Mouse (Mus musculus): ENCODE results near the gene Slc22a13.
"Not testable (repeated sequence)": the region's sequence is repeated elsewhere in the genome, so short reads cannot be mapped to it uniquely, and the experiment has no call there.

Slc22a13 gene

DNA sequence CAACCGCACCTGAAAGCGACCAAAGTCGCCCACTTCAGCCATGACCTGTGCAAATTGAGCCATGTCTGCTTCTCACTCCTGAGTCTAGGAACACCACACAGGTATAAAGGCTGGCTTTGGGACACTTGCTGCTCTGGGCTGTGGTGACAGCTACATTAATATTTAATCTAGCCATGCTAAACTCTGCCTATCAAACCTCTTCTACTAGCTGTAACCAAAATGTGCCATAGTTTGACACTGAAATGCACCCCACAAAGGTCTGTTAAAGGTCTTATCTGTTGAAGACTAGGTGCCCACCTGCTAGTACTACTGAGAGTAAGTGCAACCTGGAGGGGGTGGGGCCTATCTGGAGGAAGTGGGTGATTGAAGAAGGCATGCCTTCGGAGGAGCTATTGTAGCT lies at the start of gene Slc22a13:
TSS of gene Slc22a13 (minus strand) at position 101 of the 400 bp plus-strand sequence.
- DNase-seq (ENCODE audit: extremely low spot score, low spot score), result no peak

GRCm38 (mm10) chr9:119258128-119258527 lies 49.2 kb upstream of the Slc22a13 start:
- DNase-seq (ENCODE audit: extremely low spot score, low spot score), result no peak

- no peak for DNase-seq (ENCODE audit: extremely low spot score, low spot score)
Observed at GRCm38 (mm10) chr9:119256161-119256560, 47.3 kb upstream of the Slc22a13 start.

DNA sequence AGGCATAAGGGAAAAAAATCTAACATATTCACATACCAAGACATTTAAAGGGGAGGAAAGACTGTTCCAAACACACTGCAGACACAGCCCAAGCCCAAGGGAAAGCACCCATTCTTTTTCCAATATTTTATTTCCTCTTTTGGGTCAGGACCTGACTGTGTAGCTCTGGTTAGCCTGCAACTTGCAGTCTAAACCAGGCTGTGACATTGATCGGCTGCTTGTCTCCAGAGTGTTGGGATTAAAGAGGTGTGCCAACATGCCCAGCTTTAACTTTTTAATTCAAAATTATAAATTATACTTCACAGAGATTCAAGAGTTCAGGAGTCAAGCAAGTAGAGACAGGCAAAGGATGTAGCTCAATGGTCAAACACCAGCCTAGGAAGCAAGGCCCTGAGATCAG lies 46.2 kb upstream of the Slc22a13 start:
- no peak for DNase-seq (ENCODE audit: extremely low spot score, low spot score)

DNA sequence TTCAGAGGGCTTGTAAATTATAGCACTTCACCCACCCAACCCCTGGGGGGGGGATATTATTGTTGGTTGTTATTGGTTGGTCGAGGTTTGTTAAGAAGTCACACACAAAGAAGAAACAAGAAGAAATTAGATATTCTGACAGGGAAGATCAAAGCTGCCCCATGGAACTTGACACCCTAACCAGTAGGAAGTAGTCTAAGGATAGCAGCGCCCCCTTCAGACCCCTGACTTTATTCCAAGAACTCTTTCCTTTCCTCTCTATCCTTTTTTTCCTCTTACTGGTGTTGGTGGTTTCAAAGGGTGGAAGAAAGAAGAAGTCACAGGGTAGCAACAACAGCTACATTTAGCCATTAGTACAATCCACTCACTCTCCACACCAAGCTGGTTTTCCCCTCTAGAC lies 45.3 kb upstream of the Slc22a13 start:
- DNase-seq (ENCODE audit: extremely low spot score, low spot score), result no peak

- no peak for DNase-seq (ENCODE audit: extremely low spot score, low spot score)
Observed at GRCm38 (mm10) chr9:119247996-119248395, 39.1 kb upstream of the Slc22a13 start.

DNA sequence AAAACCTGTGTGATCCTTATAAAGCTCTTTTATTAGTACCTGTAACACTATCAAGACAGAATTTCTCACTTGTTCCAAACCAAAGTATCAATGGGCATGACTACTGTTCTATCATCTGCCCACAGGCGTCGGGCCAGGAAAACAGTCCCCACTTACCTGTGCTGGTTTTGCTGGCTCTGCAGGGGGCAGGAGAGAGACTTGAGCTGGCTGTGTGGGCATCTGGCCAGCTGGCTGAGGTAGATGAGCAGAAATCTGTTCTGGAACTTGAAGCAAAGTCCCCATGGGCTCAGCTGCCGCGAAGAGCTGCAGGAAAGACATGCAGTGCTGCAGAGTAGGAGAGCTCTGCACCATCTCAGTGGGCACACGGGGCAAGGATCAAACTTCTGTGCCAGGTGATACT lies 37.9 kb upstream of the Slc22a13 start:
- DNase-seq (ENCODE audit: extremely low spot score, low spot score), result no peak

DNA sequence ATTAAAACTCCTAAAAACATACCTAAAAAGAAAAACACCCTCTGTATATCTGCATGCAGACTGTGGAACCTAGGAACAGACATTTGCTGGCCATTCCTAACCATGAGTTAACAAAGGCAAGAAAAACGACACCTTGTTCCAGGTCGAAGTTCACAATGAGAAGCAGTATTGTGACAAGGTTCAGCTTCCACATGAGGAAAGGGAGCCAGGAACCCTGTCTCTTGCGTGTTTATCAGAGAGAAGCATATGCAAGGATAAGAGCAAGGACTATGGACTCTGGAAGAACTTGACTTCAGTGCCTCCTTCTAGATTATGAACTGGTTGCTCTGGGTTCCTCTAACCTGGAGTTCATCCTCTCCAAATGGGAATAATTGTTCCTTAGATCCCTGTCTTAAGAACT lies 35.1 kb upstream of the Slc22a13 start:
- no peak for DNase-seq (ENCODE audit: extremely low spot score, low spot score)

- DNase-seq (ENCODE audit: extremely low spot score, low spot score), result no peak
Observed at GRCm38 (mm10) chr9:119241169-119241865, 32.4 kb upstream of the Slc22a13 start.

- DNase-seq (ENCODE audit: extremely low spot score, low spot score), result no peak
Observed at GRCm38 (mm10) chr9:119240286-119240997, 31.5 kb upstream of the Slc22a13 start.

DNA sequence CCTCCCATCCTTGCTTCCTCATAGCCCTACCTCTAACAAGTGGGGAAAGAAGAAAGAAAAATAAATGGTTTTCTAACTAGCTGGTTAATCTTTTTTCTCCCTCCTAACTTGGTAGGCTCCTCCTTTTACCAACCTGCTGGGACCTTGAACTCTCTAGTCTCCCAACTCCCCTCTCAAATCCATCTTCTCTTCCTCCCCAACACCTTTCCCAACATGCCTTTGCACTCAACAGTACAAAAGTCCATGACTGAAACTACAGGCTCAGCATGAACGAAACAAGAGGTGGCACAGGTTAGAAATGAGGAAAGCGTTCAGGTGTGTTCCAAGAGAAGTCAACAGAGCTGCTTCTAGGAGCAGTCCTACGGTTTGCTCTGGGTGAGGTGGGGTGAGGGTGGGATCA lies 30.4 kb upstream of the Slc22a13 start:
- DNase-seq (ENCODE audit: extremely low spot score, low spot score), result no peak

DNA sequence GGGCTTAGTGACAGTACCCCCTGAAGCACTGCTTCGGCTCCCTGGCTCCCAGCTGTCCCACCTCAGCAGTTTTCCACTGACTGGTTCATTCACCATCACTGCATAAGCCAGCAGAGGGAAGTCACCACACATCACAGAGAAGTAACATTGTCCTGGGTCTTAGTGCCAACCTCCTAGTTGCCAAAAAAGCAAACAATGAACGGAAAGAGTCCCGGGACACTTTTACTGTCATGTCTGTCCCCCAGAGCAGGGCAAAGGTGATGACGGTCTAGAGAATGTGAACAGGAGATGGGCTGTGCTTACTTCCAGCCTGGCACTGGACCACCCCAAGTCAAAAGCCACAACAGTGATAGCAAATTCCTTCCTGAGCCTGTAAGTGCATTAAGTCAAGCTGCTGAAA lies 29.9 kb upstream of the Slc22a13 start:
- no peak for DNase-seq (ENCODE audit: extremely low spot score, low spot score)

DNA sequence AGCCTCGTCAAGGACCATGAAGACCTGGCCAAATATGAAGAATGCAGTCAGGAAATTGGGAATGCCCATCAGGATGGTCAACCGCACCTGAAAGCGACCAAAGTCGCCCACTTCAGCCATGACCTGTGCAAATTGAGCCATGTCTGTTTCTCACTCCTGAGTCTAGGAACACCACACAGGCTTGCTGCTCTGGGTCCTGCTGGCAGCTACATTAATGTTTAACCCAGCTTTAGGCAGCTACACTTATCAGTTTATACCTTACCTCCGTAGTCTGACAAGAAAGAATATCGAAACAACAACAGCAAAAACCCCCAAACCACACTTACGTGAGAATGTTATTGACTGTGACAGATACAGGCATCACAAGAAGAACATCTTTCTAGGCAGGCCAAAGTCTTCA lies 22.7 kb upstream of the Slc22a13 start:
- no peak for DNase-seq (ENCODE audit: extremely low spot score, low spot score)

GRCm38 (mm10) chr9:119230829-119231228 lies 21.9 kb upstream of the Slc22a13 start:
- DNase-seq (ENCODE audit: extremely low spot score, low spot score), result no peak

GRCm38 (mm10) chr9:119220249-119220648 lies 11.4 kb upstream of the Slc22a13 start:
- no peak for DNase-seq (ENCODE audit: extremely low spot score, low spot score)

GRCm38 (mm10) chr9:119219667-119220066 lies 10.8 kb upstream of the Slc22a13 start:
- no peak for DNase-seq (ENCODE audit: extremely low spot score, low spot score)

DNA sequence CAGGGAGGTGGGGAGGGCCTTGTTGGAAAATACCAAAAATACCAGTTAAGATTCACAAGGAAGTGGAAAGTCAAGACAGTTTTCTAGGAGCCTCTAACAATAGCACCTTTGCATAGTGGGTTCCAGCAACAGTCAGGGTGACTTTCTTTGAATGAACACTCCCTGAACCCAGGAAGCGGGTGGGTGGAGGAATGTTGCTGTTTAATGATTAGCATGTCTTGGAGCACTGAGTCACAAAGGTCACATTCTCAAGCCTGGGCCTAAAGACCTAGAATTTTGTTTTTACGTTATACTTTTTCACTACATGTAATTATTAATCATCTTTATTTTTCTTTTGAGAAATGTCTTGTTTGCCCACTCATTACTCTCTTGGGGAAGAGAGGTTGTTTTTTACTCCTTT lies 6.4 kb upstream of the Slc22a13 start:
- DNase-seq (ENCODE audit: extremely low spot score, low spot score), result not testable (repeated sequence)

DNA sequence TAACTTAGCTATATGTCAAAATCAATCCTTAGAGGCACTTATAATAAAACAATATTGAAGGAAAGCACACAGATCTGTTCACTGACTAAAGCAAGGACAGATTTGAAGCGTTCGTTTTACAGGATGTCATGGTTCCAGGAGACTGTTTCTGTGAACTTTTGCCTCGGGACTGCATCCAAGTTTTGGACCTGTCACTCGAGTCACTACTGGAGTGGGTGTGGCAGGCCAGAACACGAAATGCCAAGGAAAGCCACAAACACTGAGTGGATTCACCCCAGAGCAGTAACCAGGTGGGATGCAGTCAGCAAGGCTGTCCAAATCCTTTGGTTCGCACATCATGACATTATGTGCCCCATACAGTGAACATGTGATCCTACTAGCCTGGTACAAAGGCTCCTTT lies 5.7 kb upstream of the Slc22a13 start:
- DNase-seq (ENCODE audit: extremely low spot score, low spot score), result no peak

- no peak for DNase-seq (ENCODE audit: extremely low spot score, low spot score)
Observed at GRCm38 (mm10) chr9:119212996-119213395, 4.1 kb upstream of the Slc22a13 start.

DNA sequence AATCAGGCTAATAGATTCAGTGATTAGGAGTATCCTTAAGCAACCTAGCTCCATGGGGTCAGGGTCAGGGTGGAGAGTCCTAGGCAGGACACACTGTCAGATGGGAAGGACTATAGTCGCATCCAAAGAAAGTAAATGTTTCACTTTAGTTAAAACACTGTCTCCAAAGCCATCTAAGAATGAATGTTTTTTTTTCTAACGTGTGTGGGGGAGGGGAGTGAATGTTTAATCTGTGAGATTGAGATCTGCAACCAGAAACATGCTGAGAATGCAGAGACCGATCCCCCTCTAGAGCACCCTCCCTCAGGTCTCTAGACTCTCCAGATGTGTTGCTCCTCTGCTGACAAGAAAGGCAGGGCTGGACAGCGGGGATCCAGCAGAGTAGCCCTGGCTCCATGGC lies 1.8 kb downstream of the Slc22a13 start:
- no peak for DNase-seq (ENCODE audit: extremely low spot score, low spot score)

GRCm38 (mm10) chr9:119206666-119207065 lies 2.2 kb downstream of the Slc22a13 start:
- DNase-seq (ENCODE audit: extremely low spot score, low spot score), result no peak

DNA sequence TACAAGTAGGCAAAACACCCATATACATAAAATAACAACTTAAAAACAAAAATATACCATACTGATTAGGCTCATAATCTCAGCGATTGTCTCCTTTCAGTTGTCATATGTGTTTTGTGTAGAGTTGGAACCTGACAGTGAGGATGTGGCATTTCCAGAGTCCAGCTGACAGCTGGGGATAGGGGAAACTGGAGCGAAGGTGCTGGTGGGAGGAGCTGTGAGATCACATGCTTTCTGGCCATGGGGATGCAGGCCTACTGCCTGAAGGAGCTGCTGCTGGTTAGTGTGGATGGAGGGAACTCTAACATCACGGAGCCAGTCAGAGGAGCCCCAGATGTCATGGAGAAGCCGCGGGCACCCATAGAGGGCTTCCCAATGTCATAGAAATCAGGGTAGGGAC lies 3.1 kb downstream of the Slc22a13 start:
- DNase-seq (ENCODE audit: extremely low spot score, low spot score), result no peak

GRCm38 (mm10) chr9:119203617-119204016 lies 5.3 kb downstream of the Slc22a13 start:
- DNase-seq (ENCODE audit: extremely low spot score, low spot score), result no peak
